Mouse (Mus musculus) embryonic facial prominence, embryonic 15.5 days (tissue): ENCODE measurements around the gene Mxi1. TPM values are rescaled to one million over a fixed set of nuclear protein-coding genes. Genes with fewer than 3 reads are reported as not detected.

Experiments
- ATAC-seq: fragments of 200-750 bp; cut with Nextera tagmentation; 2 replicates; pipeline ENCODE4 v1.8.0; 2017; ENCODE audit warnings: low read depth, moderate TSS enrichment; ENCODE audit not compliant: insufficient number of reproducible peaks, low FRiP score, low TSS enrichment
- H3K27ac ChIP-seq: fragments of 300-500 bp; sonication (generic); replicated peaks from 2 replicates; pipeline ENCODE4 v1.5.1; 2015; ENCODE audit warnings: mild to moderate bottlenecking, inconsistent platforms
- H3K27me3 ChIP-seq: fragments of 300-500 bp; sonication (generic); 2 replicates; pipeline ENCODE4 v1.6.1; 2015; ENCODE audit warnings: inconsistent platforms
- H3K36me3 ChIP-seq: fragments of 300-500 bp; sonication (generic); 2 replicates; pipeline ENCODE4 v1.6.1; 2015; ENCODE audit warnings: mild to moderate bottlenecking, inconsistent platforms
- H3K4me1 ChIP-seq: fragments of 300-500 bp; sonication (generic); 2 replicates; pipeline ENCODE4 v1.6.1; 2015; ENCODE audit warnings: inconsistent platforms
- H3K4me2 ChIP-seq: fragments of 300-500 bp; sonication (generic); replicated peaks from 2 replicates; pipeline ENCODE4 v1.6.1; 2015; ENCODE audit warnings: mild to moderate bottlenecking, inconsistent platforms
- H3K4me3 ChIP-seq: fragments of 300-500 bp; sonication (generic); replicated peaks from 2 replicates; pipeline ENCODE4 v1.5.1; 2015; ENCODE audit warnings: mild to moderate bottlenecking, inconsistent platforms
- H3K9ac ChIP-seq: fragments of 300-500 bp; sonication (generic); 2 replicates; pipeline ENCODE4 v1.6.1; 2015; ENCODE audit warnings: inconsistent platforms
- H3K9me3 ChIP-seq: fragments of 300-500 bp; sonication (generic); replicated peaks from 2 replicates; pipeline ENCODE4 v1.6.1; 2016; ENCODE audit warnings: inconsistent platforms
- WGBS: fragments of 180-500 bp; shearing (Covaris S2); methylation state at CpG from one replicate; pipeline ENCODE4 v1.1.7; 2015; 5-methylcytosine and 5-hydroxymethylcytosine counted together
- polyA plus RNA-seq: library from polyadenylated mRNA; unstranded; fragments of >200 nt; fragmentation: Nextera tagmentation; extraction: Ambion mirVana; gene quantifications from 2 replicates; pipeline ENCODE4 v1.2.1, GENCODE M21; 2015

Mxi1 gene
- polyA plus RNA-seq, 1 experiment from 2014 or later: 47.9 TPM

DNA sequence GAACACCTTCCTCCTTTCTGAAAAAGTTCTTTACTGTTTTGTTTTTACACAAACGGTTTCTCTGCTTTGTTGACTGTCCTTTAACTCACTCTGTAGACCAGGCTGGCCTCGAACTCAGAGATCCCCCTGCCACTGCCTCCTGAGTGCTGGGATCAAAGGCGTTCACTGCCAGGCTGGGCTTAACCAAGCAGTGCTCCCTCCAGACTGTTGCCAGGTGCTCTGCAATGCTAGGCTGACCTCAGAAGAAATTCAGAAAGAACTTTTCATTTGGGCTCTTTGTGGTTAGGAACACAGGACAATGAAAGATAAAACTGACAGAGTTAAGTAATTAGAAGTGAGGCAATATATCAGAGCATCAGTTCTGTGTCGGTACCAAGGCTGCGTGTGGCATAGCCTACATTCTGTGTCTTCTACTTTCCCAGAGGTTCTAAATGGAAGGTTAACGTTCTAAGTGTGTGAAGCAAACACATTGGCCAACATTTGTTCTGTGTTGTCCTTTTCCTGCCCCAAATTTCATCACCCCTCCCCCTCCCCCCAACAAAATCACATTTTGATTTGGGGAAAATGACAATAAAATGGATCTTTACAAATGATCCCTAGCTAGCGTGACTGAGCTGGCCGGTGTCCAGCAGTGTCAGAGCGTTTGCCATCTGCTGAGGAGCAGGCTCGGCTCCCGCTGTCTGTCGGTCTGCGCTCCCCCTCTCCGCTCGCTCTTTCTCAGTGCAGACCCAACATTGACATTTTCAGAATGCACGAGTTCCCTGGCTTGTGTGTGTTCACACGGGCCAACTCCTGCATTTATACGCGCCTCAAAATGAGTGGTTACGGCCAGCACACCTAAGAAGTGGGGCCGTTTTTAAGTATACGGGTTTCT, 49.1 kb downstream of the Mxi1 start:
- Histone ChIP-seq H3K27ac (no peak overlapping the region), H3K4me3 (peak overlapping the region; percentile 17), H3K4me2 (peak overlapping the region; percentile 27), H3K4me1 (peaks cover 25% of the 10 kb centered on the region), H3K9ac (no peak overlapping the region), H3K9me3 (no peaks in the 10 kb centered on the region), H3K36me3 (peaks cover 3% of the 10 kb centered on the region; the same call in 1 of the 2 replicates), H3K27me3 (no peaks in the 10 kb centered on the region)
- no peak for ATAC-seq
- 46% methylated on average over 22 of the region's 22 CpGs for WGBS

DNA sequence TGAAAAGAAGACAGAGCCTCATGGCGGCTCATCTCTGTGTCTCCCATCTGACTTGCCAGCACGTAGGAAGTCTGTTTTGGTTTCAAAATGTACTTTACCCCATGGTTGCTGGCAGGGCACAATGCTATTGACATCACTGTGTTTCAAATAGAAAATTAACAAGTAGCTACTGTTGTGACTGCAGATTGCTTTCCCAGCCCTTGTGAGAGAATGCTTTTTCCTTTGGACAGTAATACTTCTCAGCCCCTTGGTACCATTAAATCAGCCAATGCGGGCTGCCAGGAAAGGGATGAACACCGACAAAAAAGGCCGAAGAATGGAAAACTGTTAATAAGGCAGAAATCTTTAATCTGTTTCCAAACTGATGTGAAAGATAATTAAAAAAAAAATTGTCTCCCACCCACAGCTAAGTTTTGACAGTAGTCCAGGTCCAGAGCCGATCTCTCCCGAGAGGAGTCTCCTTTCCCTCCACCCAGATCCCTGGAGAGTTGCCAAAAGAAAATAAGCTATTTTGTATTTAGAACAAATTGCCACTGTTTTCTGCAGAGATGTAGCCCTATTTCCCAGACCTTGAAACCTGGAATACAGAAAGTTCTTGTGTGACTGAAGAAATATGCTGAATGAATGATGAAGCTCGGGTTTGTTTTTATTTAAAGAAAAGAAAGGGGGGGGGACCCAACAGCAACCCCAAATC, 50.1 kb downstream of the Mxi1 start:
- no peak overlapping the region for H3K4me3 ChIP-seq
- no peak for ATAC-seq
- no peak overlapping the region for H3K27ac ChIP-seq
- H3K9ac ChIP-seq: no peak overlapping the region
- H3K9me3 ChIP-seq: no peaks in the 10 kb centered on the region
- H3K4me2 ChIP-seq: peak overlapping the region; percentile 27; the same call in 1 of the 2 replicates
- no peaks in the 10 kb centered on the region for H3K27me3 ChIP-seq
- peaks cover 31% of the 10 kb centered on the region for H3K4me1 ChIP-seq
- 47% methylated on average over 8 of the region's 8 CpGs for WGBS
- peaks cover 3% of the 10 kb centered on the region; the same call in 1 of the 2 replicates for H3K36me3 ChIP-seq

DNA sequence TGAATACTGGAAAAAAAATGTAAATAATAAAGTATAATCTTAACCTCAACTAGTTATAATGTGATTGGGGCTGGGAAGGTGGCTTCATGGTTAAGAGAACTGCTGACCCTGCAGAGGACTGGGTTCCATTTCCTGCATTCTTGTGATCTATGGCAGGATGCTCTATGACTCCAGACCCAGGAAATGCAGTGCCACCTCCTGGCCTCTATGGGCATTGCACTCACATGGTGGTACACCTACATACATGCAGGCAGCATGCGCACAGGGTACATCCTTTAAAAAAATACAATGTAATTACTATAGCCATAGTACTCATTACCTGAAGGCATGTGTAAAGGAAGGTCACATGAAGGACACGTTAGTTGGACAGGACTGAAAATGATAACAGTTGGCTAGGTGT, 52.6 kb downstream of the Mxi1 start:
- ATAC-seq: no peak
- Histone ChIP-seq H3K9ac (no peak overlapping the region), H3K4me1 (peaks cover 41% of the 10 kb centered on the region), H3K27ac (no peak overlapping the region), H3K36me3 (no peaks in the 10 kb centered on the region), H3K4me3 (no peak overlapping the region), H3K4me2 (no peak overlapping the region), H3K27me3 (no peaks in the 10 kb centered on the region), H3K9me3 (no peaks in the 10 kb centered on the region)
- 47% methylated on average over 2 of the region's 2 CpGs for WGBS

DNA sequence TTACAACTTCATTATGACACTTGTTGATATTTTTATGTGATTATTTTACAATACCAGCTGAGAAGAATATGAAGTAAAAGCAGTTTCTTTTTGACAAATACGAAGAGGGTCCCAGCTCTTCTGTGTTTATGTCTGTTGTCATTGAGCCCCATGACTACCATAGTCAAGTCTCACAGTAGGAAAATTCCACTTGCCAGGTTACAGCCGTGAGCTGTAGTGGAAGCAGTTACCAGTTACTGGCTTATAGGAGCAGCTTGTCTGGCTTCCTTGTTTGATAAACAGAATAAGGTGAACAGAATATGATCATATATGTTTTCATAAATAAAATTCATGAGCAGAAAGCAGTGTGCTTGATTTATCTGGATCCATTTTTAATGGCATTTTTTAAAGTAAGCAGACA, 54.2 kb downstream of the Mxi1 start:
- no peaks in the 10 kb centered on the region for H3K36me3 ChIP-seq
- no peaks in the 10 kb centered on the region for H3K27me3 ChIP-seq
- 51% methylated on average over 2 of the region's 2 CpGs for WGBS
- no peak for ATAC-seq
- no peak overlapping the region; the same call in 1 of the 2 replicates for H3K27ac ChIP-seq
- no peak overlapping the region for H3K9ac ChIP-seq
- H3K4me2 ChIP-seq: no peak overlapping the region
- peaks cover 41% of the 10 kb centered on the region for H3K4me1 ChIP-seq
- H3K4me3 ChIP-seq: no peak overlapping the region
- no peaks in the 10 kb centered on the region for H3K9me3 ChIP-seq

DNA sequence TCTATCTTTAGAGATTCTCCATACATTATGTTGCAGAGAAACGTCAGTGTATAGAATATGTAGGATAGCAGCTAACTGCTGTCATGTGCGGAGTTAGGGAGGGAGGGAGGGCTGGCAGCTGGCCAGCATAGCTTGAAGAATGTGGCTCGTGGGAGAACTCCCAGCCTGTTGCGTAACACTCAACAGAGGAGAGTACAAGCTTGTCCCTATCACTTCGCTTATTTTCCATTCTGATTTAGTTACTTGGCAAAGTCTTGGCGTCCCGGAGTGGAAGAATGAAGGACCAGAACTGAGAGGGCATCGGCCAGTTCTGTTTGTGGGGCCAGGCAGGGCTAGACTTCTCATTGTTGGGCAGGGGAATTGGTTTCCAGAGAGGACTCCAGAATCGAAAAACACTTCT, 54.6 kb downstream of the Mxi1 start:
- Histone ChIP-seq H3K27me3 (no peaks in the 10 kb centered on the region), H3K9ac (no peak overlapping the region; the same call in 1 of the 2 replicates), H3K36me3 (no peaks in the 10 kb centered on the region), H3K9me3 (no peaks in the 10 kb centered on the region), H3K27ac (peak overlapping the region; percentile 81; the same call in 1 of the 2 replicates), H3K4me1 (peaks cover 38% of the 10 kb centered on the region), H3K4me3 (peak overlapping the region; percentile 11; the same call in 1 of the 2 replicates), H3K4me2 (peak overlapping the region; percentile 41)
- WGBS: 13% methylated on average over 9 of the region's 9 CpGs
- peak; percentile 67 for ATAC-seq

DNA sequence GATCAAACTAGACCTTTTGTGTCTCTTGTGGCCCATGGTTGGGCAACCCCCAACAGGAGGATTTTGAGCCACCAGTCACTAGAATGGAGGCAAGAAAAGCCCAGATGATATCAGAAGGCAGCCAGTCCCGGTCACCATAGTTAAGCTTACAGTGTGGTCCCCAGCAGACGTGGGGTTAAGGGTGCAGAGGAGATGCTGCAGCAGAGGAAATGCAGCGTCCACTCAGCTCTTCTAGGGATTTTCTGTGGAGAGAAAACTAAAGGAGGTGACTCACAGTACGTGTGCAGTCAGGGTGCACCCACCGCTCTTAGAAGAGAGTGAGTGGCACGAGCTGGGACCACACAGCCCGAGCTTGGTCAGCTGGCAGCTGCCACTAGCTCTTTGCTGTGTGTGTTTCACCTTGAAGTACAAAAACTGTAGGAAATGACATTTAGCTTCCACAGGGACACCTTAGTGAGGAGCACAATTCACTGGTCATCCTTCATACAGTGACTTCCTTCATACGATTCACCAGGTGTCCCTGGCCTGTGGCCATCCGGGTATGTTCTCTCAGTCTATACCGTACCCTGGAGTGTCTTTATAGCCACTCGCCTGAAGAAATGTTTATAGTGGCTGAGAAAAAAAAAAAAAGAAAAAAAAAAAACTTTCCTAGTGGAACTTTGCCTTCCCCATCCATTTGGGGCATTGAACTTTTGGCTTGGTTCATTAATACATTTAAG, 55.9 kb downstream of the Mxi1 start:
- no peak for ATAC-seq
- H3K27me3 ChIP-seq: no peaks in the 10 kb centered on the region
- peaks cover under 1% of the 10 kb centered on the region; the same call in 1 of the 2 replicates for H3K36me3 ChIP-seq
- H3K9ac ChIP-seq: no peak overlapping the region
- 81% methylated on average over 11 of the region's 11 CpGs for WGBS
- H3K4me1 ChIP-seq: peaks cover 31% of the 10 kb centered on the region
- no peaks in the 10 kb centered on the region for H3K9me3 ChIP-seq
- no peak overlapping the region for H3K4me2 ChIP-seq
- H3K4me3 ChIP-seq: no peak overlapping the region
- H3K27ac ChIP-seq: no peak overlapping the region

DNA sequence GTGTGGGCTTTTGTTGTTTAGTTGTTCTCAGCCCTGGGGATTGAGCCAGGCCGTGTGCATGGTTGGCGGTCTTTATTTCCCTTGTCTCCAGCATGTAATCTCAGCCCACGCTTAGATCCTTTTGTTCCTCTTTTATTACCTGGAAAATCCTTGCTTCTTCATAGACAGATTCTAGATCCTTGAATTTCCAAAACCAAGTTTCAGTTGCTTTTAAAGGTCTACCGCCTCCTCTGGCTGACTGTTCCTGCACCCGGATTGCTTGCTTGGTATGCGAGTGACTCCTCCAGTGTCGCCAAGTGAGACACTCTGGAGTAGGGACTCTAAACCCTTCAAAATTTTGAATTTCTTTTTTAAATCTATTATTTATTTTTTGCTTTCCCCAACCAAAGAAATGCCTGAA, 56.6 kb downstream of the Mxi1 start:
- WGBS: 89% methylated on average over 7 of the region's 7 CpGs
- H3K4me2 ChIP-seq: no peak overlapping the region
- no peak overlapping the region for H3K9ac ChIP-seq
- H3K4me3 ChIP-seq: no peak overlapping the region
- ATAC-seq: no peak
- no peaks in the 10 kb centered on the region for H3K27me3 ChIP-seq
- peaks cover 8% of the 10 kb centered on the region for H3K36me3 ChIP-seq
- H3K27ac ChIP-seq: no peak overlapping the region
- H3K9me3 ChIP-seq: no peaks in the 10 kb centered on the region
- H3K4me1 ChIP-seq: peaks cover 31% of the 10 kb centered on the region

DNA sequence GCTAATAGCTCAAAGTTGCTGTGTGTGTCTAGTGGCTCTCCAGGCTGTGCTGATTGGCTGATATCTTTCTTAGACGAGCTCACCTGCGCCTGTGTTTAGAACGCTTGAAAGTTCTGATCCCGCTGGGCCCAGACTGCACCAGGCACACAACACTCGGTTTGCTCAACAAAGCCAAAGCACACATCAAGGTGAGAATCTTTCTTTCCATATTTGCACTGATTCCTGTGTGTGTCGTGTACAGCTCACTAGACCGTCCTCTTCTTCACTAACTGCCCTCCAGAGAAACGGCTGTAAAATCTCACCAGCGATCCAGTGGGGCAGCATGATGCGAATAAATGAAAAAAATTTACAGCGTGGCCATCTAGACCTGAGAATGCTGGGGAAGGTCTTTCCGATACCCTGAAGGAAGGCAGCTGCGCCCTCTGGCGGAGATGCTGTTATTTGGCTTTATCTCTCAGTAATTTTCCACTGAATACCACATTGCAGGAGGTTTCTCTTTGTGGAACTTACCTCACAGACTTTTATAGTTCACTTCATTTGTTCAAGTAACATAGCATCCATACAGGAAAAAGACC, 59.2 kb downstream of the Mxi1 start:
- Histone ChIP-seq H3K27me3 (no peaks in the 10 kb centered on the region), H3K4me1 (peaks cover 26% of the 10 kb centered on the region), H3K27ac (no peak overlapping the region), H3K9ac (no peak overlapping the region), H3K9me3 (no peaks in the 10 kb centered on the region), H3K4me2 (no peak overlapping the region; the same call in 1 of the 2 replicates), H3K36me3 (peaks cover 27% of the 10 kb centered on the region), H3K4me3 (no peak overlapping the region)
- 30% methylated on average over 14 of the region's 14 CpGs for WGBS
- ATAC-seq: no peak

DNA sequence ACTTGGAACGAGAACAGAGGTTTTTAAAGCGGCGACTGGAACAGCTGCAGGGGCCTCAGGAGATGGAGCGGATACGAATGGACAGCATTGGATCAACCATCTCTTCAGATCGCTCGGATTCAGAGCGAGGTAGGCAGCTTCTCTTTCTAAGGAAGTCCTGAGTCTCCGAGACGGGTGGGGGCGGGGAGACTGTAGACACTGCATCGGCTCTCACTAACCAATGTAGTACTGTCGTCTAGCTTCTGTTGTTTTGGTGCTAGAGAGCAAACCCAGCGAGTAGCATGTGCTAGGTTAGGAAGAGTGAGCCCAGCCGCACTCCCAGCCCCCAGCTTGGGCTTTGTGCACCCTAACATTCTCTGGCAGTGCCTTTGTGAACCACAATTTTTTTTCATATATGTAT, 59.9 kb downstream of the Mxi1 start:
- H3K9ac ChIP-seq: no peak overlapping the region
- no peak overlapping the region for H3K4me2 ChIP-seq
- peaks cover 19% of the 10 kb centered on the region for H3K4me1 ChIP-seq
- H3K9me3 ChIP-seq: no peaks in the 10 kb centered on the region
- no peaks in the 10 kb centered on the region for H3K27me3 ChIP-seq
- 72% methylated on average over 15 of the region's 15 CpGs for WGBS
- H3K27ac ChIP-seq: no peak overlapping the region
- H3K36me3 ChIP-seq: peaks cover 31% of the 10 kb centered on the region
- ATAC-seq: 0 out of 2 replicates have a peak, but pooled peaks have one; percentile 57
- H3K4me3 ChIP-seq: no peak overlapping the region

DNA sequence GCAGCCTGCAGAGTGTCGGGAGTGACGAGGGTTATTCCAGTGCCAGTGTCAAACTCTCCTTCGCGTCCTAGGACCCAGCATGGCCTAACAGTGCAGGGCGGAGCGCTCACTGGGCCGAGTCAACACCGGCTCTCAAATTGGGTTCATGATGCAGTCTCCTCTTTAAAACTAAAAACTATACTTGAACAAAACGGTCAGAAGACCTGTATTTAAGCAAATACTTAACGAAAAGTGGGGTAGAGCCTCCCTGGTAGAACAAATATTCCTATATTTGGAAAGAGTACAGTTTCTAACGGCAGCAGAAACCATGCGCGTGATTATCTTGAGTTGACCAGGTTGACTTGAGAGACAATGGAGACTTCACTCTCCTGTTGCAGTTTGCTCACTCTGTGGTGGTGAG, 61.3 kb downstream of the Mxi1 start, which contains the start of gene Gm10197:
Gm10197 (minus strand) TSS at position 101 of the 400 bp plus-strand sequence.
- H3K4me3 ChIP-seq: no peak within 1 kb of the TSS
- no peak for ATAC-seq
- H3K4me2 ChIP-seq: no peak within 1 kb of the TSS
- H3K9me3 ChIP-seq: no peaks in the 10 kb centered on the region
- no peak within 1 kb of the TSS for H3K27ac ChIP-seq
- 93% methylated on average over 13 of the region's 13 CpGs for WGBS
- H3K27me3 ChIP-seq: no peaks in the 10 kb centered on the region
- peaks cover 9% of the 10 kb centered on the region; the same call in 1 of the 2 replicates for H3K4me1 ChIP-seq
- H3K36me3 ChIP-seq: peaks cover 38% of the 10 kb centered on the region
- no peak within 1 kb of the TSS for H3K9ac ChIP-seq
